Mouse (Mus musculus) spleen, postnatal 36 days (tissue): ENCODE data around the gene Snx30.

Experiments
- DNase-seq, 2 experiments: peaks; one replicate each; pipeline ENCODE4 v3.0.0; 2022; ENCODE audit warnings: low spot score in 2 of 2, mixed read lengths in 1 of 2

Gene Snx30

DNA sequence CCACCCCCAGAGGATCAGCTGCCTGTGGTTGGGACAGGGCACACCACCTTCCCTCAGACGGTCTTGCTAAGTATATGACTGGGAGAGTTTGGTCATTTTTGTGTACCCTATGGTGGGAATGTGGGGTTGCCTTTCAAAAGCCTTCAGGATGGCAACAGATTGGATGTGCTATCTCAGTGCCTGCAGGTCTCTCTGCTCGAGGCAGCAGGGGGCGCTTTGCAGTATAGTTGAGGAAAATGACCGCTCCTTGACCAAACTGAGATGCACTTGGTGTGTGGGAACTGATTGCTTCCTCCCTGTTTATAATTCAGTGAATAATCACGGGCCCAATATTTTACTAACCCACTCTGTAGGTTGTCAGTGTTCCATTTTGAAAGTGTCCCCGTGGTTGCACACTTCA is 96.9 kb downstream of the Snx30 start:
- no peak for DNase-seq

DNA sequence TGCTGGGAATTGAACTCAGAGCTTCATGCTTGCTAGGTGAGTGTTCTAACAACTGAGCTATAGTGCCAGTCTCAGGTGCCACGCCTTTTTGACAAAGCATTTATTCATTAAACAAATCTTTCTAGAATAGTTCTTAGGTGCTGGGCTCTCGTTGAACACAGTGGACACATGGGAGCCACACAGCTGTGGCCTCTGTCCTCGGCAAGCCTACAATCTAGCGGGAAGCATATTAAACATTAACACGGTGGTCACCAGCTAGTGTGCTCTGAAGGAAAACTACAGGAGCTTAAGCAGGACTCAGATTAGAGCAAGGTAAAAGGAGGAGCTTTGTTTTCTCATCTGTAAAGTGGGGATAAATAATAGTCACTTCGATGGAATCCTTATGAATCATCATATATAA is 101.5 kb downstream of the Snx30 start:
- no peak for DNase-seq

DNA sequence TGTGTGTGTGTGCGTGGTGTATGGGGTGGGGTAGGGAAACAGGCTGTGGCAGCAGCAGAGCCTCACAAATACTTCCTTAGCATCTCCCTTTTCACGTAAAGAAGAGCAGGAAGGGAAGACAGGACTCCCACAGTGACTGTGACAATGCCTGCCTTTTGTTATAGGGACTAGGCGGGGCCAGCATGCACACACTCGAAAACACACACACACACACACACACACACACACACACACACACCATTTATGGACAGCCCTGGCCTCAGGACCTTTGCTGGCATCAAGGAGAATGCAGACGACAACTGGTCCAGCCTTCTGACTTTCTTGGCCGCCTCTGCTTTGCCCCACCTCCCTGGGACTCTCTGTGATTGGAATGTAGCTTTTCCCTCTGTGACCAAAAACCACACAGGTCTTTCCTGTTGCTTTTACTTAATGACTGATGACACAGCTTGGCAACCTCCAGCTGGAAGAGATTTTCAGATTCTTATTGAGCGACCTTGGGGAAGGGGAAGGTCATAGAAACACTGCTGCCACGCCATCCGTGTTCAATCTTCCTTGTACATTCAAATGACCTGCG is 102.1 kb downstream of the Snx30 start:
- DNase-seq = no peak

DNA sequence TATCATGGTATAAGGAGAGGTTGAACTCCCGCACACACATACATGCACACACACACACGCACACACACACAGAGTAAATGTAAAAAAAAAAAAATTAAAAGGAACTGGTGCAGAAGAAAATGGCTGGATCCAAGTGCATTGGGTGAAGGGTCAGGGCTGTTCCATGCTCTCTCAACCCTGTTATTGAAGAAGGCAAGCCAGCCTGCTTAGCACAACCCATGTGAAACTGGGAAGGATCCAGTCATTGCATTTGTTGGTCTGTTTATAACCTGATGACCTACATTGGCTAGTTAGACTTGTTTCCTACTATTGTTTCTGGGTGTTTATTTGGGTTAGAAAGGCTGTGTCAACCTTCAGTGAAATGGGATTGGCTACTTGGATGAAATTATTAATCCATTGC is 103.1 kb downstream of the Snx30 start:
- DNase-seq = no peak

DNA sequence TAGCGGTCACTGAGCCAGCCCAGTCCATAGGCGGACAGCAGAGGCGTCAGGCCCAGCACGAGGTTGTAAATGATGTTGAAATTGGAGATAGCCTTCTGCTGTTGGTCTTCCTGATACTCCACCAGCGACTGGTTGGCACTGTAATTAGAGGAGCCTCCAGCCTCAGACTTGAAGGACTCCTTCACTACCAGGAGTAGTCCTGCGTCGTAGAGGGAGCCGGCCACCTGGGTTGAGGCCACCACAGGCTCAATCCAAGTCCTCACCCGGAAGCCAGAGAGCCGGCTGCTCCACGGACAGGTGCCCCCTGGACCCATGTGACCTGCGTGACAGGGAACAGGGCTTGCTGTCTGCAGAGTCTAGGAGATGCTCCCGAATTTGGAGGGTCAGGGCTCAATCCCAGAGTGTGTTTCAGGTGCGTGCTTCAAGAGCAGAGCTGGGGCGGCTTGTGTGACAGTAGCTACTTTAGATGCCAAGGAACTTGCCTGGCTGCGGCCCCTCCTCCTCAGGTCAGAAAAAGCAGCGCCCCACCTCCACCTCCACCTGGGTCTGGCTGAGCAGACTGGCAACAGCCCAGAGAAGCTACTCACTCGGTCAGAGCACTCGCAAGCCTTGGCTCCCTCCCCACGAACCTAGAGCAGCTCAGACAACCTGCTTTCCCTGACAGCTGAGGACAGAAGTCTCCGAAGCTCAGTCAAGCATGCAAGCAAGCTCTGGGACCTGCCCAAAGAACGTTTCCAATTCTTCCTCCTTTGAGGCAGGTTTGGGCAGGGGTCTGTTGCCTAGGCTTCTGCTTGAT is 109.2 kb downstream of the Snx30 start, which contains the start of gene Slc46a2:
Slc46a2 (minus strand) TSS at position 449 of the 796 bp plus-strand sequence.
- no peak for DNase-seq

DNA sequence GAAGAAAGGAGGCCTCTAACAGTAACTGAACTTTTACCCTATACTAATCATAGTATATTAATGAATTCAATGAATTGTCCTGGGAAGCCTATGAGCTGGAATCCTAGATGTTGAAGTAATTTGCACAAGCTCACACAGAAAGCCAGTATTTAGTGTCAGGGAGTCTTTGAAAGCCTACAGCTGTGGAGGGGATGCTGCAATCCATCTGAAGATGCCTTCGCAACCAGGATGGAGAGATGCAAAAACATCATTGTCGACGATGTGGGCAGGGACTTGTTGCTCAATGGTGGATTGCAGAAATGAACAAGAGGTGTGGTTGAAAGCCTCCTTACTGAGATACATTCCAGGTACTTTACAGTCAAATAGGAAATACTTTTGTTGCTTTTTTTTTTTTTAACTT is 112.3 kb downstream of the Snx30 start:
- DNase-seq = no peak

DNA sequence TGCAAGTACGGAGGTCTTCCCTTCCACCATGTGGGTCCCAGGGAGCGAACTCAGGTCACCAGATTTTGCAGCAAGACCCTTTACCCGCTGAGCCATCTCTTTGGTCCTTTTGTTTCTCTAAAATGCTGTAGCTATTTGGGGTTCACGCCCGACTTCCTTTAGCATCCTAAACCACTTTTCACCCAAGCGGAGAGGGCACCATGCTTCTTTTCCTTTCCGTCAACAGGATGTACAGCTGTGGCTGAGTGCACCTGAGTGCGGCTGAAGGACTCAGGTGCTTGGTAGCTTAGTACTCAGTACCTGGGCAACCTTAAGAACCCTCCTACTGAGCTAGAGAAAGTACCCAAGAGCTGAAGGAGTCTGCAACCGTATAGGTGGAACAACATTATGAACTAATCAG is 119.4 kb downstream of the Snx30 start:
- peak; percentile 51 to 56 for DNase-seq

DNA sequence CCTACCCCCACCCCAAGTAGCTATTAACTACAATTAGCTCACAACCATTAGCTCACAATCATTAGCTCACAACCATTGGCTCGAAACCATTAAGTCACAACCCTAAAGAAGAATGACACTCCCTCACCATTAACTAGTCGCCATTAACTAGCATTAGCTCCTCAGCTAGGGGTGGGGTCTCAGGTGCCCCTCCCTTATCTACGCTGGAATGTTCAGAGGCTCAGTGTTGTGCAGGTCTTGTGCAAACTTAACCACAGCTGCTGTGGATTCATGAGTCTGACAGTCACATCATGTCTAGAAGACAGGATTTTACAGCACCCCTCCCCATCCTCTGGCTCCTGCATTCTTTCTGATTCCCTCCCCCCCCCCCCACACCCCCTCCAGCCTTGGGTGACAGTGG is 122.0 kb downstream of the Snx30 start:
- DNase-seq = no peak

DNA sequence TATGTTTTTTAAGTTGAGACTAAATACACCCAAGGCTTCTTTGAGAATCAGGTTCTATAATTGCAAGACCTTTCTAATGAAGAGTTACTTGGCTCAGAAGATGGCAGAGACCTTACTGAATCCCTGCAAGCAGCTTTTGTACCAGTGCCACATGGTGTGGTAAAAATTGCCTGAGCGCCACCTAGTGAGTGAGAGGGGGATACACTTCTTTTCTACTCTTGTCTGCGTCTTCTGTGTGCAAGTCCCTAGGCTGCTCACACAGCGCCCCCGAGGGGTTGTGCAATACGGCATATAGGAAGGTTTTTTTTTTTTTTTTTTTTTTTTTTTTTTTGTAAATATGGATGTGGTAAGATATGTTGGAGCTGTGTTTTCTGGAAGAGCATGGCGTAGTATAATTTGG is 122.7 kb downstream of the Snx30 start:
- DNase-seq = peak; percentile 78 to 82

DNA sequence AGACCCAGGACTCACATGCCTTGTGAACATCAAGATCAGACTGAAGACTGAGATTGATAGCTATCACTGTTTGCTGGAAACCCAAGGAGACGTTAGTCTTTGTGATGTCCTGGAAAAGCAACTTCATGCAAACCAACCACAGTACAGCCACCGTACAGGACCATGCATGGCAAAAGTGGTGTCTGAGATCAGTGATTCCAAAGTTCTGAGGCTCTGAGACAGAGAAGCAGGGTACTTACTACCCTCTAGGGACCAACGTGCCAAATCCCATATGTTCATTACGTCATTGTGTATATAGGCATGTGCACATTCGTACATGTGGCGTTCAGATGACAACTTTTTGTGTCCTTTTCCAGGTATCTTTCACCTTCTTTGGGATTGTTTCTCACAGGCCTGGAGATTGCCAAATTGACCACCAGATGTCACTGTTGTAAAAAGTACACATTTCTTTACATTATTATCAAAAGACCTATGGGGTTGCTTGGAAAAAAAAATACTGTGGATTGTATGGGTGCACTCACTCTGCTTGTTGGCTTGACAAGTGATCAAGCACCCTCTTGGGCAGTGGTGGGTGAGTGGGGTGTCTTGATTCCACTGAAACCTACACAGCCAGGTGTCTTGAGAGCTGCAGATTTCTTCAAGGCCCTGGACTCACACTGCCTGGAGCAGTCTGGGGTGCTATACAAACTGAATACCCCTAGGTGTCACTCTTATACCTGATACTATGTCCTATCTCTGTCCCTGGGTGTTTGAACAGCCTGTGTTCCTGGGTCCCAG is 127.1 kb downstream of the Snx30 start:
- DNase-seq = peak in 1 of 2 experiments; percentile 6

DNA sequence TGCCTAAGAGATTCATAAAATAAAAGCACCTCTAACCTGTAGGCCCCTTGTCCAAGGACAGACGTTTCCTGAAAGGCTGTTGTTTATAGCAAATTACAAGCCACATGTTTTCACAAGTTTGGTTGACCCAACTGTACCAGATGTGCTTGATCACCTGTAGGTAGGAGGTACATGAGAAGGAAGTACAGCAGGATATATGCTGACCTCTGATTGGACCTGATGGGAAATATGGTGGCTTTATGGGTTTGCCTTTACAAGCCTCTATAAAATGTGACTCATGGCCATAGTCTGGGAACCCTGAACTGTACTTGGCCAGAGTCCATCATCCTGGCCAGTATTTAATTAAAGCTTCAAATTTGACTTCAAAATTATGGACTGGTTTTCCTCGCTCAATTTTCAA is 131.9 kb downstream of the Snx30 start:
- DNase-seq = no peak
